Mouse (Mus musculus): ENCODE measurements around the gene Traf3ip1. TPM values are rescaled to one million over a fixed set of nuclear protein-coding genes. Genes with fewer than 3 reads are reported as not detected.

The Traf3ip1 gene
- polyA plus RNA-seq, 1 experiment from 2014 or later, result 11.8 TPM

- H3K4me2 ChIP-seq, result peak overlapping the region; percentile 90
- H3K9ac ChIP-seq (replicated peaks), result no peak overlapping the region
- no peak overlapping the region for H3K27ac ChIP-seq
- peak overlapping the region; percentile 95 for H3K4me3 ChIP-seq (replicated peaks)
- 51% methylated on average over 3 of the region's 3 CpGs for WGBS
- ATAC-seq (ENCODE audit: insufficient number of reproducible peaks, insufficient read depth, low FRiP score, low TSS enrichment, low read depth), result peak; percentile 3; the same call in 1 of the 2 replicates
- H3K36me3 ChIP-seq, result 0 out of 2 replicates have a peak, but pooled peaks cover 7% of the 10 kb centered on the region
- no peaks in the 10 kb centered on the region for H3K9me3 ChIP-seq
- H3K27me3 ChIP-seq, result peaks cover 4% of the 10 kb centered on the region; the same call in 1 of the 2 replicates
- H3K4me1 ChIP-seq (replicated peaks), result peaks cover 17% of the 10 kb centered on the region
These were observed 509 bp upstream of the Traf3ip1 start for GRCm38 (mm10) chr1:91493938-91494337.

- Histone ChIP-seq H3K27ac (no peak overlapping the region), H3K4me1 (replicated peaks) (peaks cover 17% of the 10 kb centered on the region), H3K36me3 (peaks cover 16% of the 10 kb centered on the region), H3K9me3 (no peaks in the 10 kb centered on the region), H3K4me3 (replicated peaks) (peak overlapping the region; percentile 95), H3K4me2 (peak overlapping the region; percentile 90), H3K27me3 (peaks cover 4% of the 10 kb centered on the region; the same call in 1 of the 2 replicates), H3K9ac (replicated peaks) (peak overlapping the region; percentile 77)
- 45% methylated on average over 5 of the region's 5 CpGs for WGBS
- no peak for ATAC-seq (ENCODE audit: insufficient number of reproducible peaks, insufficient read depth, low FRiP score, low TSS enrichment, low read depth)
These were observed 874 bp downstream of the Traf3ip1 start for GRCm38 (mm10) chr1:91495321-91495720.

GRCm38 (mm10) chr1:91498579-91498978 is 4.1 kb downstream of the Traf3ip1 start:
- Histone ChIP-seq H3K4me3 (replicated peaks) (no peak overlapping the region), H3K27ac (no peak overlapping the region), H3K9ac (replicated peaks) (no peak overlapping the region), H3K27me3 (no peaks in the 10 kb centered on the region), H3K4me2 (no peak overlapping the region), H3K4me1 (replicated peaks) (peaks cover 17% of the 10 kb centered on the region), H3K36me3 (peaks cover 45% of the 10 kb centered on the region), H3K9me3 (no peaks in the 10 kb centered on the region)
- no peak for ATAC-seq (ENCODE audit: insufficient number of reproducible peaks, insufficient read depth, low FRiP score, low TSS enrichment, low read depth)
- WGBS, result 98% methylated on average over 6 of the region's 6 CpGs

- H3K4me3 ChIP-seq (replicated peaks), result no peak overlapping the region
- H3K9ac ChIP-seq (replicated peaks), result no peak overlapping the region
- WGBS, result 75% methylated on average over 3 of the region's 3 CpGs
- no peak for ATAC-seq (ENCODE audit: insufficient number of reproducible peaks, insufficient read depth, low FRiP score, low TSS enrichment, low read depth)
- H3K4me2 ChIP-seq, result no peak overlapping the region
- H3K36me3 ChIP-seq, result peaks cover 85% of the 10 kb centered on the region
- no peaks in the 10 kb centered on the region for H3K9me3 ChIP-seq
- no peak overlapping the region for H3K27ac ChIP-seq
- no peaks in the 10 kb centered on the region for H3K27me3 ChIP-seq
- no peaks in the 10 kb centered on the region for H3K4me1 ChIP-seq (replicated peaks)
These were observed 10.2 kb downstream of the Traf3ip1 start for GRCm38 (mm10) chr1:91504615-91505014.

- no peaks in the 10 kb centered on the region for H3K9me3 ChIP-seq
- no peak overlapping the region for H3K27ac ChIP-seq
- H3K4me1 ChIP-seq (replicated peaks), result no peaks in the 10 kb centered on the region
- H3K9ac ChIP-seq (replicated peaks), result no peak overlapping the region
- H3K4me2 ChIP-seq, result no peak overlapping the region
- peaks cover 64% of the 10 kb centered on the region for H3K36me3 ChIP-seq
- no peak for ATAC-seq (ENCODE audit: insufficient number of reproducible peaks, insufficient read depth, low FRiP score, low TSS enrichment, low read depth)
- WGBS, result 70% methylated on average over 11 of the region's 11 CpGs
- H3K27me3 ChIP-seq, result no peaks in the 10 kb centered on the region
- no peak overlapping the region for H3K4me3 ChIP-seq (replicated peaks)
These were observed 20.5 kb downstream of the Traf3ip1 start for GRCm38 (mm10) chr1:91514916-91515315.

- ATAC-seq (ENCODE audit: insufficient number of reproducible peaks, insufficient read depth, low FRiP score, low TSS enrichment, low read depth), result no peak
- Histone ChIP-seq H3K36me3 (peaks cover 64% of the 10 kb centered on the region), H3K4me2 (no peak overlapping the region), H3K9me3 (no peaks in the 10 kb centered on the region), H3K27me3 (no peaks in the 10 kb centered on the region), H3K27ac (no peak overlapping the region), H3K9ac (replicated peaks) (no peak overlapping the region), H3K4me1 (replicated peaks) (no peaks in the 10 kb centered on the region), H3K4me3 (replicated peaks) (no peak overlapping the region)
- 81% methylated on average over 6 of the region's 6 CpGs for WGBS
These were observed 21.2 kb downstream of the Traf3ip1 start for GRCm38 (mm10) chr1:91515642-91516041.

GRCm38 (mm10) chr1:91523759-91524158 is 29.3 kb downstream of the Traf3ip1 start:
- 11% methylated on average over 10 of the region's 10 CpGs for WGBS
- ATAC-seq (ENCODE audit: insufficient number of reproducible peaks, insufficient read depth, low FRiP score, low TSS enrichment, low read depth), result 0 out of 2 replicates have a peak, but pooled peaks have one; percentile 78
- no peak overlapping the region for H3K27ac ChIP-seq
- H3K4me1 ChIP-seq (replicated peaks), result no peaks in the 10 kb centered on the region
- H3K9me3 ChIP-seq, result no peaks in the 10 kb centered on the region
- H3K9ac ChIP-seq (replicated peaks), result no peak overlapping the region
- no peak overlapping the region for H3K4me2 ChIP-seq
- no peak overlapping the region for H3K4me3 ChIP-seq (replicated peaks)
- no peaks in the 10 kb centered on the region for H3K27me3 ChIP-seq
- H3K36me3 ChIP-seq, result peaks cover 76% of the 10 kb centered on the region

- Histone ChIP-seq H3K36me3 (peaks cover 70% of the 10 kb centered on the region), H3K9me3 (no peaks in the 10 kb centered on the region), H3K27me3 (no peaks in the 10 kb centered on the region; the same call in 1 of the 2 replicates), H3K4me2 (no peak overlapping the region), H3K9ac (replicated peaks) (no peak overlapping the region), H3K27ac (no peak overlapping the region), H3K4me3 (replicated peaks) (no peak overlapping the region), H3K4me1 (replicated peaks) (no peaks in the 10 kb centered on the region)
- no peak for ATAC-seq (ENCODE audit: insufficient number of reproducible peaks, insufficient read depth, low FRiP score, low TSS enrichment, low read depth)
- WGBS, result 87% methylated on average over 14 of the region's 14 CpGs
These were observed 31.4 kb downstream of the Traf3ip1 start for GRCm38 (mm10) chr1:91525838-91526237.

- Histone ChIP-seq H3K27ac (no peak overlapping the region), H3K4me2 (no peak overlapping the region), H3K4me3 (replicated peaks) (no peak overlapping the region), H3K27me3 (no peaks in the 10 kb centered on the region; the same call in 1 of the 2 replicates), H3K9ac (replicated peaks) (no peak overlapping the region), H3K9me3 (no peaks in the 10 kb centered on the region), H3K4me1 (replicated peaks) (peaks cover 3% of the 10 kb centered on the region; the same call in 1 of the 2 replicates), H3K36me3 (peaks cover 44% of the 10 kb centered on the region)
- ATAC-seq (ENCODE audit: insufficient number of reproducible peaks, insufficient read depth, low FRiP score, low TSS enrichment, low read depth), result no peak
- 89% methylated on average over 9 of the region's 9 CpGs for WGBS
These were observed 35.7 kb downstream of the Traf3ip1 start for GRCm38 (mm10) chr1:91530166-91530565.

GRCm38 (mm10) chr1:91532243-91532642 is 37.8 kb downstream of the Traf3ip1 start:
- Histone ChIP-seq H3K9ac (replicated peaks) (no peak overlapping the region), H3K4me3 (replicated peaks) (no peak overlapping the region), H3K4me1 (replicated peaks) (peaks cover 3% of the 10 kb centered on the region; the same call in 1 of the 2 replicates), H3K36me3 (peaks cover 27% of the 10 kb centered on the region), H3K4me2 (no peak overlapping the region), H3K27me3 (peaks cover 19% of the 10 kb centered on the region), H3K27ac (no peak overlapping the region), H3K9me3 (no peaks in the 10 kb centered on the region)
- ATAC-seq (ENCODE audit: insufficient number of reproducible peaks, insufficient read depth, low FRiP score, low TSS enrichment, low read depth), result no peak
- 82% methylated on average over 4 of the region's 4 CpGs for WGBS

GRCm38 (mm10) chr1:91532892-91533291 is 38.4 kb downstream of the Traf3ip1 start:
- Histone ChIP-seq H3K27ac (no peak overlapping the region), H3K36me3 (peaks cover 21% of the 10 kb centered on the region), H3K9ac (replicated peaks) (no peak overlapping the region), H3K4me2 (no peak overlapping the region), H3K4me3 (replicated peaks) (no peak overlapping the region), H3K9me3 (no peaks in the 10 kb centered on the region), H3K27me3 (peaks cover 25% of the 10 kb centered on the region), H3K4me1 (replicated peaks) (peaks cover 3% of the 10 kb centered on the region; the same call in 1 of the 2 replicates)
- WGBS, result 85% methylated on average over 5 of the region's 5 CpGs
- no peak for ATAC-seq (ENCODE audit: insufficient number of reproducible peaks, insufficient read depth, low FRiP score, low TSS enrichment, low read depth)

GRCm38 (mm10) chr1:91533483-91533882 is 39.0 kb downstream of the Traf3ip1 start:
- no peak for ATAC-seq (ENCODE audit: insufficient number of reproducible peaks, insufficient read depth, low FRiP score, low TSS enrichment, low read depth)
- no peaks in the 10 kb centered on the region for H3K9me3 ChIP-seq
- peaks cover 30% of the 10 kb centered on the region for H3K27me3 ChIP-seq
- peaks cover 15% of the 10 kb centered on the region for H3K36me3 ChIP-seq
- no peak overlapping the region for H3K4me3 ChIP-seq (replicated peaks)
- no peak overlapping the region for H3K4me2 ChIP-seq
- 55% methylated on average over 2 of the region's 2 CpGs for WGBS
- H3K27ac ChIP-seq, result no peak overlapping the region
- peaks cover 3% of the 10 kb centered on the region; the same call in 1 of the 2 replicates for H3K4me1 ChIP-seq (replicated peaks)
- H3K9ac ChIP-seq (replicated peaks), result no peak overlapping the region
